ENCODE assay signal across 31 mouse cellular contexts in genomic region chr8:57547581-57547980, GRCm38 (mm10). TPM values are rescaled to one million over a fixed set of nuclear protein-coding genes. Genes with fewer than 3 reads are reported as not detected.
DNase-seq lines count a peak whose midpoint lies in the region; ATAC-seq lines count a peak whose summit lies in the region.
"Had no signal": no experiment of that assay in that cellular context is flagged by ENCODE, and none has a peak within 500 bp of the region (broad histone marks: within the 10 kb centered on the region; RNA-seq: fewer than 3 reads in every experiment).

No protein-coding gene starts in this region.

- H3K4me1 ChIP-seq in hindbrain, embryonic 11.5 days (replicated peaks; ENCODE audit: control insufficient read depth, insufficient read depth, low read length): no peaks in the 10 kb centered on the region
- no peaks in the 10 kb centered on the region for H3K4me1 ChIP-seq in hindbrain, embryonic 14.5 days (replicated peaks; ENCODE audit: control insufficient read depth, insufficient read depth, low read length)
- H3K4me1 ChIP-seq: limb, embryonic 15.5 days; liver, embryonic 13.5 days; stomach, embryonic 15.5 days had no signal

- no peaks in the 10 kb centered on the region for H3K9me3 ChIP-seq in hindbrain, embryonic 11.5 days (ENCODE audit: control insufficient read depth, low read length)
- no peaks in the 10 kb centered on the region for H3K9me3 ChIP-seq in hindbrain, embryonic 14.5 days (ENCODE audit: control insufficient read depth, low read length)
- H3K9me3 ChIP-seq: limb, embryonic 10.5 days; limb, embryonic 15.5 days; liver, embryonic 13.5 days; megakaryocyte, embryonic 14.5 days; stomach, embryonic 15.5 days had no signal

- 46% methylated on average over 12 of the region's 12 CpGs for WGBS in hindbrain, embryonic 11.5 days
- 42% methylated on average over 12 of the region's 12 CpGs for WGBS in hindbrain, embryonic 14.5 days

- peak; percentile 89 for ATAC-seq in hindbrain, embryonic 11.5 days (ENCODE audit: low FRiP score)
- no peak; the same call in 1 of the 2 replicates for ATAC-seq in hindbrain, embryonic 14.5 days (ENCODE audit: low FRiP score)
- ATAC-seq: forebrain, embryonic 14.5 days; intestine, postnatal 0 days; lung, postnatal 0 days; midbrain, embryonic 16.5 days had no signal

- no peaks in the 10 kb centered on the region for H3K36me3 ChIP-seq in hindbrain, embryonic 11.5 days (ENCODE audit: control insufficient read depth, insufficient read depth, low read length)
- no peaks in the 10 kb centered on the region for H3K36me3 ChIP-seq in hindbrain, embryonic 14.5 days (replicated peaks; ENCODE audit: control insufficient read depth, insufficient read depth)
- H3K36me3 ChIP-seq: limb, embryonic 15.5 days; liver, embryonic 13.5 days; stomach, embryonic 15.5 days had no signal

- DNase-seq in hindbrain, embryonic 11.5 days (ENCODE audit: low spot score): peak; percentile 59
- DNase-seq in hindbrain, embryonic 14.5 days (ENCODE audit: low spot score): no peak
- peak; percentile 68 for DNase-seq in embryo, embryonic 10 days (ENCODE audit: low spot score)
- peak; percentile 62 for DNase-seq in embryo, embryonic 11 days
- peak; percentile 72 for DNase-seq in mesoderm, embryonic 11.5 days (ENCODE audit: low read depth, low spot score)
- no peak for DNase-seq in retina, postnatal 1 day
- no peak for DNase-seq in ovary, adult 18-20 months (ENCODE audit: low spot score)
- DNase-seq: adrenal gland, postnatal 36 days; cerebellum, adult 8-10 months; gastrocnemius, adult 2 months; gastrocnemius, postnatal 36 days; heart, adult 18-20 months; heart, postnatal 36 days; kidney, adult 9 months; kidney, postnatal 10 days; layer of hippocampus, postnatal 36 days; liver, embryonic 13.5 days; lung, adult 18-20 months; lung, postnatal 4 days; thymus, adult 18-20 months; thymus, postnatal 25 days had no signal

- H3K4me3 ChIP-seq in hindbrain, embryonic 11.5 days (ENCODE audit: low read depth, low read length): no peak overlapping the region
- H3K4me3 ChIP-seq in hindbrain, embryonic 14.5 days (replicated peaks; ENCODE audit: low read length): no peak overlapping the region
- H3K4me3 ChIP-seq: gastrocnemius, adult 2 months; limb, embryonic 10.5 days; limb, embryonic 15.5 days; liver, embryonic 13.5 days; myocyte; stomach, embryonic 15.5 days had no signal

- no peak overlapping the region for H3K27ac ChIP-seq in hindbrain, embryonic 11.5 days (ENCODE audit: low read depth, low read length)
- H3K27ac ChIP-seq in hindbrain, embryonic 14.5 days: no peak overlapping the region
- H3K27ac ChIP-seq: gastrocnemius, adult 2 months; limb, embryonic 10.5 days; limb, embryonic 15.5 days; liver, embryonic 13.5 days; stomach, embryonic 15.5 days had no signal

- H3K27me3 ChIP-seq in hindbrain, embryonic 11.5 days (ENCODE audit: control insufficient read depth, insufficient read depth, low read length): no peaks in the 10 kb centered on the region
- H3K27me3 ChIP-seq in hindbrain, embryonic 14.5 days (ENCODE audit: control insufficient read depth, insufficient read depth, low read length): no peaks in the 10 kb centered on the region
- H3K27me3 ChIP-seq: limb, embryonic 15.5 days; liver, embryonic 13.5 days; megakaryocyte, embryonic 14.5 days; stomach, embryonic 15.5 days had no signal

- no peak overlapping the region for H3K4me2 ChIP-seq in hindbrain, embryonic 11.5 days (replicated peaks; ENCODE audit: low read depth, low read length)
- no peak overlapping the region for H3K4me2 ChIP-seq in hindbrain, embryonic 14.5 days (replicated peaks)
- H3K4me2 ChIP-seq: heart, embryonic 11.5 days; limb, embryonic 15.5 days; liver, embryonic 13.5 days; stomach, embryonic 15.5 days had no signal

- H3K9ac ChIP-seq in hindbrain, embryonic 11.5 days (ENCODE audit: low read depth, low read length): no peak overlapping the region
- no peak overlapping the region for H3K9ac ChIP-seq in hindbrain, embryonic 14.5 days
- H3K9ac ChIP-seq: limb, embryonic 15.5 days; liver, embryonic 13.5 days; stomach, embryonic 15.5 days had no signal

RNA-seq across cellular contexts. Expression of gene Hmgb2, which starts 35.9 kb away (rescaled TPM):
- 457 and 512 TPM in 2 replicates for polyA plus RNA-seq in hindbrain, embryonic 11.5 days (2014; fragmentation: Nextera tagmentation; extraction: Ambion mirVana)
- 58.4 and 60.7 TPM in 2 replicates for polyA plus RNA-seq in hindbrain, embryonic 14.5 days (2014; fragmentation: Nextera tagmentation; extraction: Ambion mirVana)

RNA-seq across cellular contexts. Expression of gene Sap30, which starts 59.9 kb away (rescaled TPM):
- polyA plus RNA-seq in hindbrain, embryonic 11.5 days (2014; fragmentation: Nextera tagmentation; extraction: Ambion mirVana): 109 and 115 TPM in 2 replicates
- 29.9 and 35.4 TPM in 2 replicates for polyA plus RNA-seq in hindbrain, embryonic 14.5 days (2014; fragmentation: Nextera tagmentation; extraction: Ambion mirVana)

Comparison
In these comparisons a context has a peak if more than half of its experiments do, and no peak if none do; other contexts are left out.
1. DNase-seq: peak in hindbrain, embryonic 11.5 days (single experiment), embryo, embryonic 10 days (single experiment), embryo, embryonic 11 days (single experiment) and mesoderm, embryonic 11.5 days (single experiment); none in hindbrain, embryonic 14.5 days (single experiment), retina, postnatal 1 day (single experiment) and ovary, adult 18-20 months (single experiment).